Mouse (Mus musculus) kidney, adult 18-20 months (tissue): Measurements from ENCODE around the gene Cul4a.
A peak's percentile ranks its signal among the peaks of the same experiment; 100 is the strongest.
"Not testable (repeated sequence)": the region's sequence is repeated elsewhere in the genome, so short reads cannot be mapped to it uniquely, and the experiment has no call there.

Experiments
- DNase-seq: peaks from one replicate; pipeline ENCODE4 v3.0.0; 2021

Gene Cul4a

DNA sequence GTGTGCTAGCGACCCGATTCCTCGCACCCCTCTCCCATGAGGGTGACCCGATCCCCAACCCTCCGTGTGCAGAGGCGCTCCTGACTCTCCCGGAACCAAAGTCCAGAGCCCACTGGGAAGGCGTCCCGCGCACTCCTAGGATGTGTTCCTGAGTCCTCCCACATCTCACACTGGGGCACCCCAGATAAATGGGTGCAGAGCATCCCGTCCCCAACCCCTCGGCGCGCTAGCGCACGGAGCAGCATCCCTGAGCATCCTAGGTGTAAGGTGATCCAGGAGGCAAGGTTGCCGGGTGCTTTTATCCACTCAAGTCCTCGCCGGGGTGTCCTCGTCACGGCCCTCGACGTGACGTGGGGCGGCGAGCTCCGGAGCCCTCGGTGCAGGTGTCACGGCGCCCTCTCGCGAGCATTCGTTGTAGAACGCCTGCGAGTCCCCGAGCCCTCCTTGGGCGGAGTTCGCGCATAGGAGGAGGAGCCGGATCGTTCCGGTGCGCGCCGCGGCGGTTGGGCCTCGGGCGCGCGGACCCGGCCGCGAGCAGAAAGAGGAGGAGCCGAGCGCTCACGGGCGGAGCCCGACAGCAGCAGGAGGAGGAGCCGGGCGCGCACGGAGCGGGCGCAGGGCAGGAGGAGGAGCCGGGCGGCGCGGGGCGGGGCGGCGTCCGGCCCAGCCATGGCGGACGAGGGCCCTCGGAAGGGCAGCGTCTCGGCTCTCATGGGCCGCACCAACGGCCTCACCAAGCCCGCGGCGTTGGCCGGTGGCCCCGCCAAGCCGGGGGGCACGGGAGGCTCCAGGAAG, at the start of gene Cul4a, which contains the start of gene Pcid2:
Cul4a (plus strand) TSS at position 535 of the 795 bp plus-strand sequence.
Pcid2 (minus strand) TSS at position 373 of the 795 bp plus-strand sequence.
- peak; percentile 95 for DNase-seq

DNA sequence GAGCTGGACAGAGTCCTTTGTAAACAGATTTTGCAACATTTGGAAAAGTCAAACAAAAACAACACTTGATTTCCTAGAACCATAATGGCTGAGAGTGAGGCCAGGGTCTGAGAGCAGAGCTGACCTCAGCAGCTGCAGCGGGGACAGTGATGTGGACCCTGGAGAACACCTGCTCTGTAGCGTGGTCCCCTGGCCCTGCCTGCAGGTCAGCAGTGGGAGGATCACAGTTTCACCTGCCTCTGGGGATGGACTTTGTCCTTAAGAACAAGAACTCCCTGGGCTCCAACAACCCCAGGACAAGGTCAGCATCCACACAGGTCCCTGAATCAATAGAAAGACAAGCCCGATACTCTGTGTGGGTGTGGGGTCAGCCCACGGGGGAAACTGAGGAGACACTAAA, 48.1 kb upstream of the Cul4a start:
- peak; percentile 16 for DNase-seq

DNA sequence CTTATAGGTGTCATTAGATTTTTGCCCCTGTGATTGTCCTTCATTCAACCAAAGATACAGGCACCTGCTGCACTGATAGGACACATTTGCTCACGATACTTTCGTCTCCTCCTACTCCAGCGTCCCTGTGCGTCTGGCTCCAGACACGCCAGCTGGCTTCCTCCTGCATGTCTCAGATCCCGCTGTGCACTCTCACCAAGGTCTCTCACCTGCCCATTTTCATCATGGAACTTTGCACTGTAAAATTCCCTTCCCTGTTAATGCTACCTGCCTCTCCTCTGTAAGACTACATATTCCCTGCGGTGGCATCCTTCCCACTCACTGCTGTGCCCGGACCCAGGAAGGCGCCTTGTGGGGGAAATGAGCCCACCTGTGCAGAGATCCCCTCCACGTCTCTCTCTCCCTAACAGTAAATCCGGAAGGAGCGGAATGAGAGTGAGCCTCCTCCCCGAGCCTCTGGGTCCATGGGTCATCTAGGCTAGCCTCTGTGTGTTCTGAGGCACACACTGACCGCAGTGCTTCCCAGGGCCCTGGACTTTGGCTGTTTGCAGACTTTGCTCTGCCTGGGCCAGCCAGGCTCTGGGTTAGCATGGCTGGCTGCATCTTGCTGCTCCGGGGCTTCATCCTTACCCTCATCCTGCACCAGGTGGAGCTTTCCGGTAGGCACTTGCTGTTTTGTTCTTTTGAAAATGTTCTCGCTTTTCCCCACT, 44.8 kb upstream of the Cul4a start, which contains the start of gene Proz:
Proz (plus strand) TSS at position 474 of the 710 bp plus-strand sequence.
- DNase-seq = peak; percentile 67

DNA sequence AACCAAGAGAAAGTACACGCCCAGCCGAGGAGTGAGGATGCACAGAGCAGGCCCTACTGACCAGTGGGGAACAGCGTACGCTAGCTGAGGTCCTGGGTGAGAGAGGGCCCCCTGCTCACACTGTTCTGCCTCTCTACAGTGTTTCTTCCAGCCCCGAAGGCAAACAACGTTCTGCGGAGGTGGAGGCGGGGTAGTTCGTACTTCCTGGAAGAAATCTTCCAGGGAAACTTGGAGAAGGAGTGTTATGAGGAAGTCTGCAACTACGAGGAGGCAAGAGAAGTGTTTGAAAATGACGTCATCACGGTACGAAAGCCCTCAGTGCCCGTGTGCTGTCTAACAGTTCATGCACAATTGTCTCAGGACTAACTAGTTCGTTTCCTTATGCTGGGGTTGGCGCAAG, 42.3 kb upstream of the Cul4a start:
- no peak for DNase-seq

DNA sequence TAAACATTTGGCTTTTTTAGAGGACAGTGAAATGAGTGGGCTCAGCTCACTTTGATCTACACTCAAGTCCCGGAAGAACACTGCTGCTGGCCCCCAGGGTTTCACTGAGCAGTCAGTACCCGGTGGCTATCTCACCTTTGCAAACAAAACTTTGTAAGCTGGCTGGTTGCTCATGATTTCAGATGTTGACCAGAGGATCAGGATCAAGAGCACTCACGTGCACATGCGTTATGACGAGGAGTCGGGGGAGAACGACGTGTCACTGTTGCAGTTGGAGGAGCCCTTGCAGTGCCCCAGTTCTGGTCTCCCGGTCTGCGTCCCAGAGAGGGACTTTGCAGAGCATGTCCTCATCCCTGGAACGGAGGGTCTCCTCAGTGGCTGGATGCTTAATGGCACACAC, 32.2 kb upstream of the Cul4a start:
- DNase-seq = no peak

DNA sequence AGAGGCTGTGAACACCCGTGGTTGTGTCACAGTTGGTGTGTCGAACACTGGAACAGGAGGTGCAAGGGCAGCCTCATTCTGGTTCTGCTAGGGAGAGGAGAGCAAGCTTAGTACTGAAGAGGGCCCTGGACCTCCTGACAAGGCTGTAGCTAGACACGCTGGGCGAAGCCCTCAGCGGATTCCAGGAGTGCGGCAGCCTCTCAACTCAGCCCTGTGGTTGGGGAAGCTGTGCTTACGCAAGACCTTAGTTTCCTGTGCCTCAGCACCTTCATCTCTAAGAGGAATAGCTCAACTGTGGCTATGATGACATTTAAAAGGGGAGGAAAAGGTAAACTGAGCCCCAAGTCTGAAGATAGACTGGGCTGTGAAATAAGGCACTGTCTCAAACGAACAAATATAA, 30.4 kb upstream of the Cul4a start:
- no peak for DNase-seq

DNA sequence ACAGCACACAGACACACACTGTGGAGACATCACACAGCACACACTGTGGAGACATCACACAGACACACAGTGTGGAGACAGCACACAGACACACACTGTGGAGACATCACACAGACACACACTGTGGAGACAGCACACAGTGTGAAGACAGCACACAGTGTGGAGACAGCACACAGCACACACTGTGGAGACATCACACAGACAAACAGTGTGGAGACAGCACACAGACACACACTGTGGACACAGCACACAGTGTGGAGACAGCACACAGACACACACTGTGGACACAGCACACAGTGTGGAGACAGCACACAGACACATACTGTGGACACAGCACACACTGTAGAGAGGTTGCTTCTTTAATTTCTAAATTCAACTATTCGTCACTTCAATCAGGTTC, 29.8 kb upstream of the Cul4a start:
- not testable (repeated sequence) for DNase-seq

DNA sequence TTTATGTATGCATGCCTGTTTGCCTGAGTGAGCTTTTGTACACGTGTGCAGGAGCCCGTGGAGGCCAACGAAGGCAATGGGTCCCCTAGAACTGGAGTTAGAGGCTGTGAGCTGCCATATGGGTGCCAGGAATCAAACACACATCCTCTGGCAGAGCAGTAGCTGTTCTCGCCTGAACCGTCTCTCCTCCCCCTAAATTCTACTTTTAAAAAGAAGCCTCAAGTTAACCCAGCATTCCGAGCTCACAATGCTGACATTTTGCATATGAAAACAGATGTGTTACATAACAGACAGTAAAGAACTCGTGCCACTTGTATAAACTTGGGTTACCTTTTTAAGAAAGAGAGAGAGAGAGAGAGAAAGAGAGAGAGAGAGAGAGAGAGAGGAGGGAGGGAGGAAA, 27.9 kb upstream of the Cul4a start:
- DNase-seq = no peak

DNA sequence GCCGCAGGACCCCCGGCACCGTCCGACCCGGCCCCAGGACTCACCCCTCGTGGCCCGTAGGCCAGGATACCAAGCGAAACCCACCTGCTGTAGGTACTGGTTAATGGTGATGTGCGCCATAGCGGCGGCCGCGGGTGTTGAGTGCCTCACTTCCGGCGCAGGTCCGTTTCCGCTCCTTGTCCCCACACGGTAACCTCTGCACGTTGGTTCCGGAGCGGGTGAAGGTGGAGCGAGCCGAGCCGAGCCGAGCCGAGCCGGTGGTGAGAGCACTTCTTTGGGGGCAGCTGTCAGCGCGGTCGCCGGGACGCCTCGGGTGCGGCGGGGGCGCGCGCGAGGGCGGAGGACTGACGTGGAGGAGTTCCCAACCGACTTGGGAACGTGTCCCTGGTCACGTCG, 732 bp upstream of the Cul4a start:
- DNase-seq = peak; percentile 91

DNA sequence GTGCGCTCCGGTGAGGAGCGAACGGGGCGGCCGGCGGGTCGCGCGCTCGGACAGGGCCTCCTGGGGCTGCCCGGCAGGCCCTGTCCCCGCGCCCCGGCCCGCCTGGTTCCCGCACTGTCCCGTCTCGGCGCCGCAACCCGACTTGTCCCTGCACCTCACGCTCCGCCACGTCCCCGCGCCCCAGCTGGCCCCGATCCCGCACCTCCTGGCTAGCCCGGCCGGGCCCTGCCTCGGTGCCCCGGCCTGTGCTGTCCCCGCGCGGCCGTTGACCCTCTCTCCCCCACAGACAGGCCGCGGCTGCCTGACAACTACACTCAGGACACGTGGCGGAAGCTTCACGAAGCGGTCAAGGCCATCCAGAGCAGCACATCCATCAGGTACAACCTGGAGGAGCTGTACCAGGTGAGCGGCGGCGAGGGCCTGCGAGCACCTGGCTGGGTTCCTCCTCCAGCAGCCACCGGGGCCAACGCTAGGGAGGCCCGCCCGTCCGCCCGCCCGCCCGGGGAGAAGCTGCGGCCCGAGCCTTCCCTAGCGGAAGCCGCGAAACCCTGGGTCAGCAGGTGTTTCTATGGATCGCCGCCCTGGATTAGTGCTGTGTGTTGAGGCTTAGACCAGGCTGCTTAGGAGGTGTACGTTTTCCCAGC, 609 bp downstream of the Cul4a start:
- no peak for DNase-seq

DNA sequence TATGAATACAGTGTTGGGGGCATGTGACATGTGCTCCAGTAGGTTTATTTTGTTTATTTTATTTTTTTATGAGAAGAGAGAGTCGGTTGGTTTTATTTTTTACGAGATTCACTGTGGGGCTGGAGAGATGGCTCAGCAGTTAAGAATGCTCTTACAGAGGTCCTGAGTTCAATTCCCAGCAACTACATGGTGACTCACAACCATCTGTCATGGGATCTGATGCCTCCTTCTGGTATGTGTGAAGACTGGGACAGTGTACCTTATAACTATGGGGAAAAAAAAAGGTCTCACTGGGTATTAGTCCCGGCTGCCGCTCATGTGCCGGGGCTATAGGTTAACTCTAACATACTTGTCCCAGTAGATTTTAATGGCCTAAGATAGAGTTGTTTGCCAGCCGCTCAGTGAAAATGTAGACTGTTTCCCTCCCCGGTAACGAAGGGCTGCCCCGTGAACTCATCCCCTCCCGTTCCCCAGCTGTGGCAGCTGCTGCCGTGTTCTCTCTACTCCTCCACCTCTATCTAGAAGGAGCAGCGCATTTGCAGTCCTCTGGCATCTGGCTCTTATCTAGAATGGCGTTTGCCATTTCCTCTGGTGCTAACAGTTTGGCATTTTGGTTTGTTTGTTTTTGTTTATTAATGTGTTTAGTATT, 2.7 kb downstream of the Cul4a start:
- no peak for DNase-seq

DNA sequence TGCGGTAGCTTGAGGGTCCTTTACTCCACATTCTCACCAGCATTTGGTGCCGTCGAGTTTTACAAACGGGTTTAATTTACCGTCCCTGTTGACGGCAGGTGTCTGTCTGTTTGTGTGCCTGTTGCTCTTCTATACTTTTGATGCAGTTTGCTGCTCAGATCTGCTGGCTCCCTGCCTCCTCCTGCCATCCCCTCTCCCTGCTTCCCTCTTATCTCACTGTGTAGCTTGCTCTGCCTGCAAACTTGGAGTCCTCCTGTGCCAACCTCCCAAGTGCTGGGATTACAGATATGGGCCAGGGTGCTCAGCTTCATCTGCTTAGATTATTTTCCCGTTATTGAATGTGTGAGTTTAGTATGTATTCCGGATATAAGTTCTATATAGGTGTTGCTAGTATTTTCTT, 3.5 kb downstream of the Cul4a start:
- no peak for DNase-seq

DNA sequence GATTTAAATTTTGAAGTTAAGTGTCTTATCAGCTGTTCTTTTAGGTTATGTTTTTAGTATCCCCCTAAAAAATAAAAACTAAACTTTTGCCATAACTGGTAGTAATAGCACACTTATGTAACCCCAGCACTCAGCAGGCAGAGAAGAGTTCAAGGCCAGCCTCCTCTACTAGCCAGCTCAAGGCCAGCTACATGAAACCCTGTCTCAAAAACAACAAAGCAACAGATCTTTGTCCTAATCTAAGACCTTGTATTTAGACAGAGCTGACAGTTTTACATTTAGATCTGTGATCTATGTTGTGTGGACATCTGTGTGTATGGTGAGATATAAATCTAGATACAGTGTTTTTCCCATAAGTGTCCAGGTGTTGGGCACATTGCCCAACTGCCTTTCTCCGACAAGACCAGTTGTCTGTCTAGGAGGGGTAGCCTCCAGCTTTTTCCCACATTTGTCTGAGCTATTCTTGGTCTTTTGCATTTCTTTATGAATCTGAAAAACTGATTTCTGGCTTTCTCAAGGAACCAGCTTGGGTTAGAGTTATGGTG, 4.1 kb downstream of the Cul4a start:
- DNase-seq = no peak

DNA sequence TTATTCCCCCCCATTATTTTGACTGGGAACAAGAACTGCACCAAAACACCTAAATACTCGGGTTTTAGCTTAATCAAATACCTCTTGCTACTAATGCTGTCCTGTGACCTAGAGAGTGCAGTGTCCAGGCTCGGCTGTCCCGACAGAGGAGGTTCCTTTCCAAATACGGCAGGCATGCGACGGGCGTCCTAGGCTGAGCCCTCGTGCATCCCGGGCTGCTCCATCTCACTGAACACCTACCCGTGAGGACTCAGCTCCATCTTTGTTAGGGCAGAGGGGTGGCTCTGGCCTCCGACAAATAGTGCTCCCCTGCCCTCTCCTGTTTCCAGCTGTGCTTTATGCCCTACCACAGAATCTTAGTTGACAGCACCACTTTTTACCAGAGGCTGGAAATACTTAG, 6.5 kb downstream of the Cul4a start:
- DNase-seq = no peak

DNA sequence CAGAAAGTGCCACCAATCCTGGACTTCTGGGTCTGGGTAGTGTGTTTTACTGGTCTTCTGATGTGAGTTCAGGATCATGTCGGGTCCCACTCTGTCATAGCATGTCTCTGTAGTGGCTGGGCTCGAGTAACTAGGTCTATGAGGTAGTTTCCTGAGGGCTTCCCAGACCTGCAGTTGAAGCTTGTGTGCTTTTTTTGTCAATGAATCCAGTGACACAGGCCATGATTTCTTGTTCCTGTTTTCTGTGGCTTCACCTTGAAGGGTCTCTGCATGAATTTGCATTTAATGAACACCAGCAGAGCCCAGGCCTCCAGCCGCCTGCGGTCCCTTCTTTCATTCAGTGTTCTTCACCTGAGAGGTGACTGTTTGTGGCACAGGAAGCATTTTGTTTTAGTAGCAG, 7.8 kb downstream of the Cul4a start:
- no peak for DNase-seq

DNA sequence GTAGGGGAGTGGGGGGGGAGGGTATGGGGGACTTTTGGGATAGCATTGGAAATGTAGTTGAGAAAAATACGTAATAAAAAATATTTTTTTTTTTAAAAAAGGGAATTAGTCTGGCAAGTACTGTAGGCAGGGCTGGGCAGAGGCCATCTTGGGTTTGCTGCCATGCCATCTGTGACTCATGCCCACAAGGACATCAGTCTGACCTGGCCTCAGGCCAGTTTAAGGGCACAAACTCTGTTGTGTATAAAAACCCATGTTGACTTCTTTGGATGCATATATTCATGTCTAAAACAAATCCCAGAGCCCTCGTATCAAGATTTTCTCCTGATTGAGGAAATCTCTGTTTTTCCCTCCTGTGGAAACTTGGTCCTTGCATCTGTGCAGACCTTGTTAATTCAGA, 11.7 kb downstream of the Cul4a start:
- DNase-seq = no peak

DNA sequence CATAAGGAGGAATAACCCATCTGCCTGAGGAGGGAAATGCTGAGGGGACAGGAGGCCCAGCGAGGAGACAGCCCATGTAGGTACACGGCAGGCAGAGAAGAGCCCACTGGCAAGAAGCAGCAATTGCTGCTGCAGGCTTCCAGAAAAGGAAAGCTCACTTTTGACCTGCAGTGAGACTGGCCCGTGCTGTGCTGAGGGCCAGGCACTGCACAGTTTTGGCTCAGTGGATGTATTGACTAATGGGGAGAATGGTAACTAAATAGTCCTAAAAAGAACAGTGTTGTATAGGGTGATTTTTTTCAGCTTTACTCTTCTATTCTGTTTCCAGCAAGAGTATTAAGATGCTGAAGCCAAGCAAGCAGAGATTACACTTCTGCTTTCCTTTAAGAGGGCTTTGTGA, 13.1 kb downstream of the Cul4a start:
- no peak for DNase-seq

DNA sequence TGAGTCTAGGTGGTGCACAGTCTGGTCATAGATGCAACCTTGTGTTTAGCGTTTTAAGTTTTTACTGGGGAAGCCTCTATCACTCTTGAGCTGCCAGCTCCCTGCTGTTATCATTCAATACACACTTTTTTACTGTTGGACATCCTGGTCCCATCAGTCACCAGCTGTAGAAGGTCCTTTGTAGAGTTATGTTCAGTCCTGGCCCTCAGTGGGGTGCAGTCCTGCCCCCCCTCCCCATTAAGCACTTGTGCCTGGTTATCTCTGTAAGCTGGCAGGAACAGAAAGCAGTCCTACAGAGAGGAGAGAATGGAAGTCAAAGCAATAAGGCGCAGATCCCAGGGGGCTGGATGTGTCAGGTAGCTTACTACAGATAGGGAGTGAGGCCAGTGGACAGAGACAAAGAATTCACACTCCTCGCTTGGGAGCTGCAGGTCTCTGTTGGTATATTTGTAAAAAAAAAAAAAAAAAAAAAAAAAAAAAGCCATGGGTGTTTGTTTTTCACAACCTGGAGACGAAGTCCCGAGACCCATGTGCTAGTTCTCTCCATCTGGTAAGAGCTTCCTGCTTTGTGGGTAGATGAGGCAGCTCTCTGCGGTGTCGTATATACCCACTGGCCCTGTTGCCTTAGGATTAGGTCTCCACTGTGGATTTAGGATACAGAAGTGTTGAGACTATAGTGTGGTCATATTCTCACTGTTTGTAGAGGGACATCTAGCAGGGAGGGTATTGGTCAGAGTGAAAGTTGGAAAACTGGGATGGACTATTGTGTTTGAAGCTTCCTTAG, 15.7 kb downstream of the Cul4a start:
- DNase-seq = no peak

DNA sequence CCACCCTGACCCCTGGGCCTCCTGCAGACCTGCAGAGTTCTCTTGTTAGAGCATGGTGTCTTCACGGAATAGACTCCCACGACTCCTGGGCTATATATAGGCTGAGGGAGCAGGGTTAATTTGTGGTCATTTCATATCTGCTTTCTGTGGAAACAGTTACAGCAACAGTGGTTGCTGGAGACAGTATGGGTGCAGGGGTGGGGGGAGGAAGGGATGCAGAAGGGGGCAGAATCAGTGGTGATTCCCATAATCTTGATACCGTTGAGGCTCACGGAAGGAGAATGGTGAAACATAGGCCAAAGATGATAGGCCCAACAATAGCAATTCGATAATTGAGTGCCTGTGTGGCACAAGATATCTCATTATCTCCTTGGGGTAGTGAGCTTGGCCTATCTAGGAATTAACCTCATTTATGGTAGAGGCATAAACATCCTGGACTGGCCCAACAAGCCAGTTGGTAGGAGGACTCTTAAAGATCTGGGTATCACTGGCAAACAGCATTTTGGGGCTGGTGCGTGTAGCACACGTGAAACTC, 17.5 kb downstream of the Cul4a start:
- DNase-seq = no peak

DNA sequence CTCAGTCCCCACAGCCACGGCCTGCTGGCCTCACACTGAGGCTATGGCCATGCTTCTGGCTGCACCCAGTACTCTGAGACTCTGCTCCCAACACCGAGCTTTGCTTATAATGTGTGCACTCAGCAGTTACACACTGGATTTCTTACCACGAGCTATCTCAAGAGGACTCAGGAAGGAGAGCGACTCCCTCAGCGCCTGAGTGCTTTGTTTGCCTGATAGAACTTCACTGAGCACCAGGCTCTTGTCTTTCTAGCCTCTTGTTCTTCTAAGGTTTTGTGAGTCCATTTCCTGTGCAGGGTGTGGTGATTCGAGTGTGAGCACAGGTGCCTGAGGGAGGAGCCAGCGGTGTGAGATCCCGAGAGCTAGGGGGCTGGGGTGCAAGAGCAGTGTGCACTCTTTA, 19.5 kb downstream of the Cul4a start:
- no peak for DNase-seq

DNA sequence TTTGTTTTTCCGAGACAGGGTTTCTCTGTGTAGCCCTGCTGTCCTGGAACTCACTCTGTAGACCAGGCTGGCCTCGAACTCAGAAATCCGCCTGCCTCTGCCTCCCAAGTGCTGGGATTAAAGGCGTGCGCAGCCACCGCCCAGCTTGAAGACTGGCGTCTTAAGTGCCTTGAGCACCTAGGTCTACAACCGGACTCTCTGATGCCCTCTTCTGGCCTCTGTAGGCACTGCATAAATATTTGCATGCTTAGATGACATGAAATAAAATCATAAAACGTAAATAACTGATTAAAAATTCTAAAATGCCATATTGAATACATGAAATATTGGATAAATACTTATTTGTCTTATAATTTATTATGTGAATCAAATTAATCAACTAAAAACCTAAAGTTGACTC, 26.8 kb downstream of the Cul4a start:
- DNase-seq = peak; percentile 61

DNA sequence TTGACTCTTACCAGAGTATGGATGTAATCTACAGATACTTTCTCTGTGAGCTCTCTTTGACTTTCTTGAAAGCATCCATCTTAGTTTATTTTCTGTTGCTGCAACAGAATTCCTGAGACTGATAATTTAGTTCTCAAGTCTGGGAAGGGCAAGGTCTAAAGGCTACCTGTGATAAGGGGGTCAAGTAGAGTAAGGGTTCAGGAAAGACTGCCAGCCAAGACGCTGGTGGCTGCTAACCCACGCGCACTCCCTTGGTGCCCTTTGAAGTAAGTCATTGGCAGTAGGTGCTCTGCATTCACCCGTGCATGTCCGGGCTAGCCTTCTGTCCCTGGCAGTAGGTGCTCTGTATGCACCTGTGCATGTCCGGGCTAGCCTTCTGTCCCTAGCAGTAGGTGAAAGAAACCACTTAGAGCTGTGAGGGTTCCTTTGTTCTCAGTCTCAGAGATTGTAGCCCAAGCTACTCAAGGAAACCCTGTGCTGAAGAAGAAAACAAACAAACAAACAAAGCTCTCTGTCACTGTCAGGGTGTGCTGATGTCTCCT, 34.3 kb downstream of the Cul4a start:
- no peak for DNase-seq
